Mouse (Mus musculus): ENCODE measurements around the gene Oxsr1. TPM values are rescaled to one million over a fixed set of nuclear protein-coding genes. Genes with fewer than 3 reads are reported as not detected.

Oxsr1 gene
- polyA plus RNA-seq, 1 experiment from 2014 or later: 41.7 TPM

GRCm38 (mm10) chr9:119321392-119322229 lies 616 bp downstream of the Oxsr1 start:
- ChIA-PET POLR2A (interaction anchor here (0.9 kb wide), 1 partner anchor 12 kb away, joined by 5 read pairs; no protein-coding TSS in a partner anchor), CTCF (interaction anchor here (2.1 to 2.6 kb wide), 2 partner anchors 30 to 70 kb away, joined by 4 to 10 read pairs; no protein-coding TSS in a partner anchor)
- no peak for DNase-seq (ENCODE audit: low read depth, low spot score)
- in situ Hi-C loops (cut with MboI; ENCODE audit: low pct_unique_long_range_greater_than_20kb): no loop called here
- TF ChIP-seq CTCF (IDR thresholded peaks at IDR 0.05): no peak
- ATAC-seq: peak; percentile 27
- no peaks in the 10 kb centered on the region for H3K27me3 ChIP-seq

- ATAC-seq (no peak), DNase-seq (ENCODE audit: low read depth, low spot score) (no peak)
- in situ Hi-C loops (cut with MboI; ENCODE audit: low pct_unique_long_range_greater_than_20kb): no loop called here
- H3K27me3 ChIP-seq: no peaks in the 10 kb centered on the region
- POLR2A ChIA-PET: no interaction called here
- CTCF ChIA-PET: interaction anchor here (2.6 kb wide), 1 partner anchor 30 kb away, joined by 10 read pairs; no protein-coding TSS in a partner anchor
- no peak for TF ChIP-seq CTCF (IDR thresholded peaks at IDR 0.05)
Measured at GRCm38 (mm10) chr9:119320946-119321345, 1.3 kb downstream of the Oxsr1 start.

GRCm38 (mm10) chr9:119320446-119320845 lies 1.8 kb downstream of the Oxsr1 start:
- ATAC-seq: no peak
- ChIA-PET POLR2A (no interaction called here), CTCF (no interaction called here)
- no peaks in the 10 kb centered on the region for H3K27me3 ChIP-seq
- no peak for DNase-seq (ENCODE audit: low read depth, low spot score)
- in situ Hi-C loops (cut with MboI; ENCODE audit: low pct_unique_long_range_greater_than_20kb): no loop called here
- TF ChIP-seq CTCF (IDR thresholded peaks at IDR 0.05): no peak

GRCm38 (mm10) chr9:119318891-119319290 lies 3.3 kb downstream of the Oxsr1 start:
- H3K27me3 ChIP-seq: no peaks in the 10 kb centered on the region
- no peak for TF ChIP-seq CTCF (IDR thresholded peaks at IDR 0.05)
- no peak for DNase-seq (ENCODE audit: low read depth, low spot score)
- no peak for ATAC-seq
- CTCF ChIA-PET: no interaction called here
- in situ Hi-C loops (cut with MboI; ENCODE audit: low pct_unique_long_range_greater_than_20kb): no loop called here
- POLR2A ChIA-PET: no interaction called here

- in situ Hi-C loops (cut with MboI; ENCODE audit: low pct_unique_long_range_greater_than_20kb): no loop called here
- ChIA-PET CTCF (no interaction called here), POLR2A (no interaction called here)
- no peak for DNase-seq (ENCODE audit: low read depth, low spot score)
- no peak for TF ChIP-seq CTCF (IDR thresholded peaks at IDR 0.05)
- no peaks in the 10 kb centered on the region for H3K27me3 ChIP-seq
- no peak for ATAC-seq
Measured at GRCm38 (mm10) chr9:119313096-119313495, 9.1 kb downstream of the Oxsr1 start.

GRCm38 (mm10) chr9:119309067-119309466 lies 13.2 kb downstream of the Oxsr1 start:
- ChIA-PET CTCF (no interaction called here), POLR2A (no interaction called here)
- no peaks in the 10 kb centered on the region for H3K27me3 ChIP-seq
- DNase-seq (ENCODE audit: low read depth, low spot score) (no peak), ATAC-seq (no peak)
- TF ChIP-seq CTCF (IDR thresholded peaks at IDR 0.05): no peak
- in situ Hi-C loops (cut with MboI; ENCODE audit: low pct_unique_long_range_greater_than_20kb): no loop called here

- no peak for ATAC-seq
- POLR2A ChIA-PET: no interaction called here
- no peaks in the 10 kb centered on the region for H3K27me3 ChIP-seq
- CTCF ChIA-PET: no interaction called here
- in situ Hi-C loops (cut with MboI; ENCODE audit: low pct_unique_long_range_greater_than_20kb): no loop called here
- no peak for TF ChIP-seq CTCF (IDR thresholded peaks at IDR 0.05)
- no peak for DNase-seq (ENCODE audit: low read depth, low spot score)
Measured at GRCm38 (mm10) chr9:119305863-119306262, 16.4 kb downstream of the Oxsr1 start.

- TF ChIP-seq CTCF (IDR thresholded peaks at IDR 0.05): no peak
- POLR2A ChIA-PET: no interaction called here
- CTCF ChIA-PET: no interaction called here
- DNase-seq (ENCODE audit: low read depth, low spot score) (no peak), ATAC-seq (no peak)
- in situ Hi-C loops (cut with MboI; ENCODE audit: low pct_unique_long_range_greater_than_20kb): no loop called here
- H3K27me3 ChIP-seq: no peaks in the 10 kb centered on the region
Measured at GRCm38 (mm10) chr9:119298563-119298962, 23.7 kb downstream of the Oxsr1 start.

- no peak for DNase-seq (ENCODE audit: low read depth, low spot score)
- in situ Hi-C loops (cut with MboI; ENCODE audit: low pct_unique_long_range_greater_than_20kb): no loop called here
- ChIA-PET CTCF (interaction anchor here (0.8 kb wide), 1 partner anchor 9 kb away, joined by 3 read pairs; no protein-coding TSS in a partner anchor), POLR2A (no interaction called here)
- no peak for ATAC-seq
- TF ChIP-seq CTCF (IDR thresholded peaks at IDR 0.05): no peak
- H3K27me3 ChIP-seq: no peaks in the 10 kb centered on the region
Measured at GRCm38 (mm10) chr9:119297696-119298095, 24.5 kb downstream of the Oxsr1 start.

- in situ Hi-C loops (cut with MboI; ENCODE audit: low pct_unique_long_range_greater_than_20kb): no loop called here
Measured at GRCm38 (mm10) chr9:119290791-119291190, 31.4 kb downstream of the Oxsr1 start.

GRCm38 (mm10) chr9:119280894-119281682 lies 41.1 kb downstream of the Oxsr1 start:
- no peaks in the 10 kb centered on the region for H3K27me3 ChIP-seq
- DNase-seq (ENCODE audit: low read depth, low spot score): no peak
- in situ Hi-C loops (cut with MboI; ENCODE audit: low pct_unique_long_range_greater_than_20kb): no loop called here
- CTCF ChIA-PET: interaction anchor here (1.1 kb wide), 1 partner anchor 19 kb away, joined by 3 read pairs; no protein-coding TSS in a partner anchor
- POLR2A ChIA-PET: no interaction called here
- no peak for TF ChIP-seq CTCF (IDR thresholded peaks at IDR 0.05)
- no peak for ATAC-seq

More at GRCm38 (mm10) chr9:119290791-119291190, 31.4 kb downstream of the Oxsr1 start:
- no peaks in the 10 kb centered on the region for H3K27me3 ChIP-seq
- ChIA-PET POLR2A (interaction anchor here (0.7 kb wide), 1 partner anchor 13 kb away, joined by 3 read pairs; no protein-coding TSS in a partner anchor), CTCF (no interaction called here)
- TF ChIP-seq CTCF (IDR thresholded peaks at IDR 0.05): no peak
- ATAC-seq: no peak
- DNase-seq (ENCODE audit: low read depth, low spot score): no peak
